Mouse (Mus musculus) G1E (cell line): ENCODE data around the gene Gm43552. TPM values are rescaled to one million over a fixed set of nuclear protein-coding genes. Genes with fewer than 3 reads are reported as not detected.

Experiments used
- ATAC-seq: 2 replicates; pipeline ENCODE4 v1.8.0; 2016; ENCODE audit warnings: mild to moderate bottlenecking; ENCODE audit not compliant: insufficient number of reproducible peaks, poor library complexity, low FRiP score, severe bottlenecking; ENCODE audit errors: extremely low read depth
- DNase-seq: peaks from one replicate; pipeline ENCODE4 v3.0.0; 2012; ENCODE audit warnings: low spot score
- H3K27me3 ChIP-seq: 2 replicates; pipeline ENCODE4 v1.6.1; 2012; ENCODE audit warnings: mild to moderate bottlenecking, low read length, inconsistent platforms; ENCODE audit not compliant: insufficient read depth
- H3K36me3 ChIP-seq: replicated peaks from 2 replicates; pipeline ENCODE3; 2012; ENCODE audit warnings: mild to moderate bottlenecking, inconsistent platforms
- H3K4me1 ChIP-seq: 2 replicates; pipeline ENCODE4 v1.6.1; 2012; ENCODE audit warnings: low read depth, low read length, inconsistent platforms, mixed read lengths; ENCODE audit not compliant: insufficient read depth
- H3K4me3 ChIP-seq: 2 replicates; pipeline ENCODE4 v1.5.1; 2012; ENCODE audit warnings: low read depth, mild to moderate bottlenecking, inconsistent platforms, low read length, moderate library complexity, mixed read lengths
- H3K9me3 ChIP-seq: replicated peaks from 2 replicates; pipeline ENCODE4 v1.6.1; 2012; ENCODE audit warnings: inconsistent platforms
- CTCF ChIP-seq: IDR thresholded peaks from 2 replicates; pipeline ENCODE4 v1.5.1; 2012; ENCODE audit warnings: low read depth, low read length, inconsistent platforms, mixed read lengths
- GATA1 ChIP-seq: IDR thresholded peaks from 2 replicates; pipeline ENCODE4 v1.6.1; 2012; ENCODE audit warnings: borderline replicate concordance, low read length, inconsistent platforms, mixed read lengths
- GATA2 ChIP-seq: IDR thresholded peaks from 2 replicates; pipeline ENCODE4 v1.6.1; 2012; ENCODE audit warnings: low read depth, low read length, inconsistent platforms, borderline replicate concordance
- POLR2AphosphoS5 ChIP-seq: IDR thresholded peaks from 2 replicates; pipeline ENCODE4 v1.6.1; 2012; ENCODE audit warnings: low read depth, low read length, inconsistent platforms; ENCODE audit not compliant: insufficient replicate concordance
- TAL1 ChIP-seq: conservative IDR thresholded peaks from 2 replicates; pipeline ENCODE4 v1.6.1; 2012; ENCODE audit warnings: low read depth, low read length, inconsistent platforms, mixed read lengths
- polyA plus RNA-seq: library from polyadenylated mRNA; stranded (reverse); fragments of >175 nt; gene quantifications from 2 replicates; pipeline ENCODE4 v1.2.3, GENCODE M21; 2012
- total RNA-seq, 2 experiments: library from RNA; stranded (forward) in 1 of 2; stranded (reverse) in 1 of 2; fragments of 200-1000 nt in 1 of 2; fragments of >200 nt in 1 of 2; fragmentation: Nextera tagmentation in 1 of 2; gene quantifications; 2 replicates each; pipeline ENCODE4 v1.2.3; 2014 to 2017

Gm43552 gene
- total RNA-seq (2014; fragmentation: Nextera tagmentation) (not detected in 2 replicates), total RNA-seq (2017) (not detected in 2 replicates), polyA plus RNA-seq (11.5 and 17.8 TPM in 2 replicates)

GRCm38 (mm10) chr5:65492716-65493531 lies at the start of gene Gm43552:
Gm43552 (minus strand) TSS chr5:65492833.
- TF ChIP-seq GATA2 (no peak), GATA1 (no peak), TAL1 (no peak), POLR2AphosphoS5 (no peak), CTCF (no peak)
- ATAC-seq = peak; percentile 93
- peak; percentile 93 for DNase-seq
- peak within 1 kb of the TSS; percentile 89 for H3K4me3 ChIP-seq
- no peaks in the 10 kb centered on the region for H3K9me3 ChIP-seq
- peaks cover 11% of the 10 kb centered on the region for H3K36me3 ChIP-seq
- H3K27me3 ChIP-seq = no peaks in the 10 kb centered on the region
- H3K4me1 ChIP-seq = peaks cover 22% of the 10 kb centered on the region

- no peak for ATAC-seq
- Histone ChIP-seq H3K27me3 (no peaks in the 10 kb centered on the region), H3K4me3 (no peak overlapping the region), H3K4me1 (peaks cover 44% of the 10 kb centered on the region), H3K9me3 (no peaks in the 10 kb centered on the region), H3K36me3 (peaks cover 40% of the 10 kb centered on the region)
- DNase-seq = no peak
- TF ChIP-seq GATA2 (no peak), TAL1 (no peak), GATA1 (no peak), POLR2AphosphoS5 (no peak), CTCF (no peak)
Measured at GRCm38 (mm10) chr5:65541889-65542288, 49.3 kb upstream of the Gm43552 start.

GRCm38 (mm10) chr5:65539786-65540185 lies 47.2 kb upstream of the Gm43552 start:
- Histone ChIP-seq H3K4me1 (peaks cover 39% of the 10 kb centered on the region; the same call in 1 of the 2 replicates), H3K4me3 (peak overlapping the region; percentile 49; the same call in 1 of the 2 replicates)
- no peak for ATAC-seq

GRCm38 (mm10) chr5:65538829-65539228 lies 46.2 kb upstream of the Gm43552 start:
- Histone ChIP-seq H3K36me3 (peaks cover 26% of the 10 kb centered on the region), H3K27me3 (no peaks in the 10 kb centered on the region), H3K4me1 (peaks cover 43% of the 10 kb centered on the region), H3K9me3 (no peaks in the 10 kb centered on the region), H3K4me3 (peak overlapping the region; percentile 98; the same call in 1 of the 2 replicates)
- no peak for DNase-seq
- no peak for TF ChIP-seq GATA1
- no peak for TF ChIP-seq CTCF
- TF ChIP-seq TAL1 = no peak
- TF ChIP-seq POLR2AphosphoS5 = no peak
- TF ChIP-seq GATA2 = no peak
- no peak for ATAC-seq

More at GRCm38 (mm10) chr5:65539786-65540185, 47.2 kb upstream of the Gm43552 start:
- peaks cover 29% of the 10 kb centered on the region for H3K36me3 ChIP-seq
- no peaks in the 10 kb centered on the region for H3K9me3 ChIP-seq
- no peak for DNase-seq
- no peak for TF ChIP-seq POLR2AphosphoS5
- no peak for TF ChIP-seq GATA2
- TF ChIP-seq GATA1 = no peak
- no peak for TF ChIP-seq CTCF
- no peak for TF ChIP-seq TAL1
- no peaks in the 10 kb centered on the region for H3K27me3 ChIP-seq

- DNase-seq = no peak
- H3K27me3 ChIP-seq = no peaks in the 10 kb centered on the region
Measured at GRCm38 (mm10) chr5:65538121-65538520, 45.5 kb upstream of the Gm43552 start.

GRCm38 (mm10) chr5:65537420-65538071 lies 44.9 kb upstream of the Gm43552 start:
- Histone ChIP-seq H3K9me3 (no peaks in the 10 kb centered on the region), H3K36me3 (peaks cover 19% of the 10 kb centered on the region), H3K27me3 (no peaks in the 10 kb centered on the region), H3K4me1 (peaks cover 32% of the 10 kb centered on the region), H3K4me3 (peak overlapping the region; percentile 98)
- TF ChIP-seq TAL1 = no peak
- TF ChIP-seq CTCF = no peak
- no peak for TF ChIP-seq POLR2AphosphoS5
- TF ChIP-seq GATA1 = no peak
- TF ChIP-seq GATA2 = no peak
- peak; percentile 59 for DNase-seq
- no peak for ATAC-seq

More at GRCm38 (mm10) chr5:65538121-65538520, 45.5 kb upstream of the Gm43552 start:
- Histone ChIP-seq H3K4me1 (peaks cover 36% of the 10 kb centered on the region), H3K4me3 (peak overlapping the region; percentile 98), H3K9me3 (no peaks in the 10 kb centered on the region), H3K36me3 (peaks cover 20% of the 10 kb centered on the region)
- no peak for ATAC-seq
- TF ChIP-seq TAL1 (no peak), GATA1 (no peak), GATA2 (no peak), CTCF (no peak), POLR2AphosphoS5 (no peak)
